Mouse (Mus musculus) lung, embryonic 15.5 days (tissue): ENCODE data around the gene Cdh3. TPM values are rescaled to one million over a fixed set of nuclear protein-coding genes. Genes with fewer than 3 reads are reported as not detected.
A peak's percentile ranks its signal among the peaks of the same experiment; 100 is the strongest.
"Not testable (repeated sequence)": the region's sequence is repeated elsewhere in the genome, so short reads cannot be mapped to it uniquely, and the experiment has no call there.

Experiments used
- ATAC-seq: fragments of 200-750 bp; cut with Nextera tagmentation; 2 replicates; pipeline ENCODE4 v1.8.0; 2017; ENCODE audit warnings: moderate number of reproducible peaks, borderline replicate concordance; ENCODE audit not compliant: low FRiP score, low TSS enrichment; ENCODE audit errors: extremely low read depth
- H3K27ac ChIP-seq: fragments of 300-500 bp; sonication (generic); 2 replicates; pipeline ENCODE4 v1.5.1; 2015; ENCODE audit warnings: moderate library complexity, mild to moderate bottlenecking, inconsistent platforms
- H3K27me3 ChIP-seq: fragments of 300-500 bp; sonication (generic); 2 replicates; pipeline ENCODE4 v1.6.1; 2015; ENCODE audit warnings: inconsistent platforms
- H3K36me3 ChIP-seq: fragments of 300-500 bp; sonication (generic); 2 replicates; pipeline ENCODE4 v1.6.1; 2015; ENCODE audit warnings: inconsistent platforms
- H3K4me1 ChIP-seq: fragments of 300-500 bp; sonication (generic); 2 replicates; pipeline ENCODE4 v1.6.1; 2015; ENCODE audit warnings: inconsistent platforms
- H3K4me2 ChIP-seq: fragments of 300-500 bp; sonication (generic); 2 replicates; pipeline ENCODE4 v1.6.1; 2015; ENCODE audit warnings: inconsistent platforms, mild to moderate bottlenecking, moderate library complexity
- H3K4me3 ChIP-seq: fragments of 300-500 bp; sonication (generic); 2 replicates; pipeline ENCODE4 v1.5.1; 2015; ENCODE audit warnings: mild to moderate bottlenecking, inconsistent platforms
- H3K9ac ChIP-seq: fragments of 300-500 bp; sonication (generic); 2 replicates; pipeline ENCODE4 v1.6.1; 2015; ENCODE audit warnings: inconsistent platforms
- H3K9me3 ChIP-seq: fragments of 300-500 bp; sonication (generic); 2 replicates; pipeline ENCODE4 v1.6.1; 2016; ENCODE audit warnings: inconsistent platforms
- WGBS: fragments of 180-500 bp; shearing (Covaris S2); methylation state at CpG from one replicate; pipeline ENCODE4 v1.1.7; 2015; 5-methylcytosine and 5-hydroxymethylcytosine counted together
- polyA plus RNA-seq: library from polyadenylated mRNA; unstranded; fragments of >200 nt; fragmentation: Nextera tagmentation; extraction: Ambion mirVana; gene quantifications from 2 replicates; pipeline ENCODE4 v1.2.1, GENCODE M21; 2015

The Cdh3 gene
- polyA plus RNA-seq, 1 experiment from 2014 or later: 22.1 TPM

- no peaks in the 10 kb centered on the region for H3K9me3 ChIP-seq
- no peak overlapping the region for H3K4me3 ChIP-seq
- no peak overlapping the region for H3K9ac ChIP-seq
- no peaks in the 10 kb centered on the region for H3K27me3 ChIP-seq
- WGBS: 89% methylated on average over 1 of the region's 1 CpGs
- no peak overlapping the region for H3K27ac ChIP-seq
- no peak overlapping the region for H3K4me2 ChIP-seq
- no peaks in the 10 kb centered on the region for H3K4me1 ChIP-seq
- peaks cover 2% of the 10 kb centered on the region; the same call in 1 of the 2 replicates for H3K36me3 ChIP-seq
- ATAC-seq: no peak
Observed at GRCm38 (mm10) chr8:106550906-106551305, 40.2 kb downstream of the Cdh3 start.

DNA sequence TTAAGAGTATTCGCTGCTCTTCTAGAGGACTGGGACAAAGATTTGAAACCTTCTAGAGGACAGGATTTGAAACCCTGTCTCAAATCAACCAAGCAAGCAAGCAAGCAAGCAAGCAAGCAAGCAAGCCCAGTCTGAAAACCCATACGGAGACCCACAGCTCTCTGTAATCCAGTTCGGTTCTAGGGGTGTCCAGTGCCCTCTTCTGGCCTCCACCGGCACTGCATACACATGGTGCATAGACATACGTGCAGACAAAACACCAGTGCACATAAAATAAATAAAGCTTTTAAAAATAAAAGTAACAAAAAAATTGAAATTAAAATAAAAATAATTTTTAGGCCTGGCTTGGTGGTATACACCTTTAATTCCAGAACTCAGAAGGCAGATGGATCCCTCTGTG lies 43.3 kb downstream of the Cdh3 start:
- no peak overlapping the region for H3K4me2 ChIP-seq
- H3K36me3 ChIP-seq: peaks cover 2% of the 10 kb centered on the region; the same call in 1 of the 2 replicates

DNA sequence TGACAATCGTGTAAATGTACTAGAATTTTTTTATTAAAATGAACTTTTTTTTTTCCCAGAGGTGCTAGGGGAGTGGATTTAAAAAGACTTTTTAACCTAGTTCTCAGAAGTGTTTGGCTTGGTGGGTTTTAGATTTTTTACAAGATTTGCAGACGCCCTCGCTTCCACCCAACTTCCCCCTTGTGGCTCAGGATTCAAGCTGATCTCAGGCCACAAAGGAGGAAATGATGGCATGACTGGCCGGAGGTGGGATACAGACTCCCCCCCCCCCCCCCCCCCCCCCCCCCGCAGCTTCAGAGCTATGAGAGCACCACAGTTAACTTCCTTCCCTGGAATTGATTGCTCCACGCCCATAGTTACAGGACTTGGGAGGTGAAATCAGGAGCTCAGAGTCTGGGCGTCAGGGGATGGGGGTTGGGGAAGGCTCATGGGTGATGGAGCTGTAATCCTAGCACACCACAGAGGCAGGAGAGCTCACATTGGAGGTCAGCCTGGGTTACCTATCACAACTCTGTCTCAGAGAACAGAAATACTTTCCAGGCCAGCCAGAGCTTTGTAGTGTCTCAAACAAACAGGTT lies 45.5 kb downstream of the Cdh3 start:
- Histone ChIP-seq H3K27me3 (no peaks in the 10 kb centered on the region), H3K4me2 (no peak overlapping the region), H3K4me1 (0 out of 2 replicates have a peak, but pooled peaks cover under 1% of the 10 kb centered on the region), H3K27ac (no peak overlapping the region), H3K9me3 (no peaks in the 10 kb centered on the region), H3K36me3 (peaks cover 2% of the 10 kb centered on the region; the same call in 1 of the 2 replicates), H3K9ac (no peak overlapping the region), H3K4me3 (no peak overlapping the region)
- no peak for ATAC-seq
- 62% methylated on average over 6 of the region's 7 CpGs for WGBS

More for the DNA sequence above, 43.3 kb downstream of the Cdh3 start:
- Histone ChIP-seq H3K4me3 (no peak overlapping the region), H3K9me3 (no peaks in the 10 kb centered on the region), H3K27me3 (no peaks in the 10 kb centered on the region), H3K9ac (no peak overlapping the region), H3K4me1 (no peaks in the 10 kb centered on the region), H3K27ac (no peak overlapping the region)
- no peak for ATAC-seq
- WGBS: 96% methylated on average over 5 of the region's 5 CpGs

- Histone ChIP-seq H3K27me3 (no peaks in the 10 kb centered on the region), H3K4me3 (no peak overlapping the region), H3K9ac (no peak overlapping the region), H3K4me1 (0 out of 2 replicates have a peak, but pooled peaks cover 5% of the 10 kb centered on the region), H3K4me2 (no peak overlapping the region), H3K27ac (no peak overlapping the region), H3K36me3 (no peaks in the 10 kb centered on the region; the same call in 1 of the 2 replicates), H3K9me3 (no peaks in the 10 kb centered on the region)
- WGBS: 35% methylated on average over 9 of the region's 9 CpGs
- no peak for ATAC-seq
Observed at GRCm38 (mm10) chr8:106559844-106560243, 49.2 kb downstream of the Cdh3 start.

GRCm38 (mm10) chr8:106561097-106561865 lies 50.6 kb downstream of the Cdh3 start:
- Histone ChIP-seq H3K27ac (0 out of 2 replicates have a peak overlapping the region, but pooled peaks have one; percentile 14), H3K4me2 (no peak overlapping the region; the same call in 1 of the 2 replicates)

GRCm38 (mm10) chr8:106563691-106564182 lies 53.0 kb downstream of the Cdh3 start:
- WGBS: 54% methylated on average over 3 of the region's 3 CpGs
- peak; percentile 36; the same call in 1 of the 2 replicates for ATAC-seq
- Histone ChIP-seq H3K4me3 (no peak overlapping the region), H3K36me3 (no peaks in the 10 kb centered on the region), H3K4me1 (0 out of 2 replicates have a peak, but pooled peaks cover 5% of the 10 kb centered on the region), H3K27ac (peak overlapping the region; percentile 74), H3K27me3 (no peaks in the 10 kb centered on the region), H3K9ac (no peak overlapping the region), H3K9me3 (no peaks in the 10 kb centered on the region), H3K4me2 (no peak overlapping the region)

More at GRCm38 (mm10) chr8:106561097-106561865, 50.6 kb downstream of the Cdh3 start:
- no peaks in the 10 kb centered on the region for H3K9me3 ChIP-seq
- H3K36me3 ChIP-seq: no peaks in the 10 kb centered on the region
- peak; percentile 52; the same call in 1 of the 2 replicates for ATAC-seq
- H3K9ac ChIP-seq: no peak overlapping the region
- no peak overlapping the region for H3K4me3 ChIP-seq
- H3K27me3 ChIP-seq: no peaks in the 10 kb centered on the region
- H3K4me1 ChIP-seq: 0 out of 2 replicates have a peak, but pooled peaks cover 5% of the 10 kb centered on the region
- 22% methylated on average over 21 of the region's 21 CpGs for WGBS

GRCm38 (mm10) chr8:106569006-106569405 lies 58.3 kb downstream of the Cdh3 start:
- WGBS: 71% methylated on average over 7 of the region's 7 CpGs
- Histone ChIP-seq H3K4me1 (peaks cover 6% of the 10 kb centered on the region), H3K27me3 (no peaks in the 10 kb centered on the region), H3K36me3 (no peaks in the 10 kb centered on the region), H3K4me3 (no peak overlapping the region), H3K9me3 (no peaks in the 10 kb centered on the region), H3K27ac (no peak overlapping the region), H3K4me2 (no peak overlapping the region), H3K9ac (no peak overlapping the region)
- ATAC-seq: no peak

- no peaks in the 10 kb centered on the region for H3K9me3 ChIP-seq
- no peak for ATAC-seq
- no peaks in the 10 kb centered on the region for H3K27me3 ChIP-seq
- H3K36me3 ChIP-seq: no peaks in the 10 kb centered on the region
- no peak overlapping the region for H3K4me3 ChIP-seq
- H3K4me1 ChIP-seq: peaks cover 6% of the 10 kb centered on the region
- H3K9ac ChIP-seq: no peak overlapping the region
- WGBS: 74% methylated on average over 4 of the region's 4 CpGs
- no peak overlapping the region for H3K27ac ChIP-seq
- H3K4me2 ChIP-seq: no peak overlapping the region
Observed at GRCm38 (mm10) chr8:106570386-106570785, 59.7 kb downstream of the Cdh3 start.

GRCm38 (mm10) chr8:106571551-106572172 lies 61.0 kb downstream of the Cdh3 start:
- Histone ChIP-seq H3K27ac (peak overlapping the region; percentile 31), H3K4me2 (no peak overlapping the region), H3K9me3 (no peaks in the 10 kb centered on the region), H3K4me3 (no peak overlapping the region), H3K36me3 (no peaks in the 10 kb centered on the region), H3K9ac (no peak overlapping the region), H3K4me1 (peaks cover 9% of the 10 kb centered on the region), H3K27me3 (no peaks in the 10 kb centered on the region)
- WGBS: 62% methylated on average over 5 of the region's 5 CpGs
- no peak for ATAC-seq

DNA sequence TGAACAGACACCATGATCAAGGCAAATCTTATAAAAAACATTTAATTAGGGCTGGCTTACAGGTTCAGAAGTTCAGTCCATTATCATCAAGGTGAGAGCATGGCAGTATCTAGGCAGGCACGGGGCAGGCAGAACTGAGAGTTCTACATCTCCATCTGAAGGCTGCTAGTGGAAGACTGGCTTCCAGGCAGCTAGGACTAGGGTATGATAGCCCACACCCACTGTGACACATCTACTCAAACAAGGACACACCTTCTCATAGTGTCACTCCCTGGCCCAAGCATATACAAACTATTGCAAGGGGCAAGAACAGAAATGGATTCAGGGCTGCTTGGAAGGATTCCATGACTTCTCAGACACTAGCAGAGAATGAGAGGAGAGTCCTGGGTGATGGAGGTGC lies 61.5 kb downstream of the Cdh3 start:
- H3K9ac ChIP-seq, H3K36me3 ChIP-seq, H3K4me2 ChIP-seq, H3K9me3 ChIP-seq, ATAC-seq, H3K27me3 ChIP-seq, H3K4me3 ChIP-seq: not testable (repeated sequence)
- peaks cover 14% of the 10 kb centered on the region for H3K4me1 ChIP-seq
- peak overlapping the region; percentile 31; the same call in 1 of the 2 replicates for H3K27ac ChIP-seq
- WGBS: 55% methylated on average over 1 of the region's 1 CpGs

GRCm38 (mm10) chr8:106573168-106573567 lies 62.5 kb downstream of the Cdh3 start, which contains the start of gene Gm10073:
Gm10073 (minus strand) TSS chr8:106573461.
- Histone ChIP-seq H3K4me1 (peaks cover 24% of the 10 kb centered on the region), H3K4me2 (peak within 1 kb of the TSS; percentile 24; the same call in 1 of the 2 replicates)
- H3K27ac ChIP-seq, H3K27me3 ChIP-seq, H3K9me3 ChIP-seq, H3K4me3 ChIP-seq, ATAC-seq, H3K36me3 ChIP-seq, H3K9ac ChIP-seq: not testable (repeated sequence)
- 24% methylated on average over 20 of the region's 20 CpGs for WGBS
